Mouse (Mus musculus): Measurements from ENCODE around the gene Olfr1177-ps. TPM values are rescaled to one million over a fixed set of nuclear protein-coding genes. Genes with fewer than 3 reads are reported as not detected.

Gene Olfr1177-ps
- not detected in 2 replicates for polyA plus RNA-seq (2015; fragmentation: Nextera tagmentation; extraction: Ambion mirVana)

- Histone ChIP-seq H3K4me3 (no peak within 1 kb of the TSS), H3K27me3 (no peaks in the 10 kb centered on the region), H3K9me3 (no peaks in the 10 kb centered on the region), H3K9ac (no peak within 1 kb of the TSS), H3K4me1 (replicated peaks) (no peaks in the 10 kb centered on the region), H3K36me3 (no peaks in the 10 kb centered on the region), H3K4me2 (no peak within 1 kb of the TSS), H3K27ac (replicated peaks) (no peak within 1 kb of the TSS)
- no peak for ATAC-seq (ENCODE audit: low read depth)
- WGBS: 73% methylated on average over 1 of the region's 1 CpGs
These were observed at the start of gene Olfr1177-ps for GRCm38 (mm10) chr2:88346392-88346791. TSS of gene Olfr1177-ps (minus strand) at chr2:88346492.

- 81% methylated on average over 1 of the region's 1 CpGs for WGBS
- Histone ChIP-seq H3K27me3 (no peaks in the 10 kb centered on the region), H3K9me3 (no peaks in the 10 kb centered on the region), H3K36me3 (no peaks in the 10 kb centered on the region), H3K9ac (no peak within 1 kb of the TSS), H3K4me1 (replicated peaks) (no peaks in the 10 kb centered on the region), H3K27ac (replicated peaks) (no peak within 1 kb of the TSS), H3K4me2 (no peak within 1 kb of the TSS), H3K4me3 (no peak within 1 kb of the TSS)
- ATAC-seq (ENCODE audit: low read depth): no peak
These were observed 40.5 kb upstream of the Olfr1177-ps start, which contains the start of gene Olfr1178 for GRCm38 (mm10) chr2:88386762-88387161. TSS of gene Olfr1178 (plus strand) at chr2:88387062.

GRCm38 (mm10) chr2:88356304-88356703 is 10.0 kb upstream of the Olfr1177-ps start:
- H3K27ac ChIP-seq (replicated peaks): no peak overlapping the region

GRCm38 (mm10) chr2:88336421-88336820 is 9.9 kb downstream of the Olfr1177-ps start, which contains the start of gene Olfr1176:
TSS of gene Olfr1176 (plus strand) at chr2:88336721.
- ATAC-seq (ENCODE audit: low read depth): no peak
- 65% methylated on average over 1 of the region's 1 CpGs for WGBS
- H3K4me1 ChIP-seq (replicated peaks): no peaks in the 10 kb centered on the region
- no peaks in the 10 kb centered on the region for H3K27me3 ChIP-seq
- H3K9ac ChIP-seq: no peak within 1 kb of the TSS
- H3K4me3 ChIP-seq: no peak within 1 kb of the TSS
- no peaks in the 10 kb centered on the region for H3K9me3 ChIP-seq
- no peaks in the 10 kb centered on the region for H3K36me3 ChIP-seq
- no peak within 1 kb of the TSS for H3K4me2 ChIP-seq
- H3K27ac ChIP-seq (replicated peaks): no peak within 1 kb of the TSS

More at GRCm38 (mm10) chr2:88356304-88356703, 10.0 kb upstream of the Olfr1177-ps start:
- WGBS: 6% methylated on average over 2 of the region's 2 CpGs
- no peaks in the 10 kb centered on the region for H3K4me1 ChIP-seq (replicated peaks)
- H3K4me2 ChIP-seq: no peak overlapping the region
- H3K9ac ChIP-seq: no peak overlapping the region
- H3K27me3 ChIP-seq: no peaks in the 10 kb centered on the region
- no peaks in the 10 kb centered on the region for H3K36me3 ChIP-seq
- no peaks in the 10 kb centered on the region for H3K9me3 ChIP-seq
- H3K4me3 ChIP-seq: no peak overlapping the region
- ATAC-seq (ENCODE audit: low read depth): no peak

GRCm38 (mm10) chr2:88327115-88327514 is 19.2 kb downstream of the Olfr1177-ps start, which contains the start of gene Olfr1175-ps:
TSS of gene Olfr1175-ps (minus strand) at chr2:88327215.
- ATAC-seq (ENCODE audit: low read depth): no peak

GRCm38 (mm10) chr2:88315035-88315434 is 31.3 kb downstream of the Olfr1177-ps start, which contains the start of gene Olfr1174-ps:
TSS of gene Olfr1174-ps (minus strand) at chr2:88315135.
- WGBS: 90% methylated on average over 4 of the region's 4 CpGs
- ATAC-seq (ENCODE audit: low read depth): no peak

More at GRCm38 (mm10) chr2:88327115-88327514, 19.2 kb downstream of the Olfr1177-ps start, which contains the start of gene Olfr1175-ps:
- Histone ChIP-seq H3K9me3 (no peaks in the 10 kb centered on the region), H3K27me3 (no peaks in the 10 kb centered on the region), H3K27ac (replicated peaks) (no peak within 1 kb of the TSS), H3K4me2 (no peak within 1 kb of the TSS), H3K4me1 (replicated peaks) (no peaks in the 10 kb centered on the region), H3K4me3 (no peak within 1 kb of the TSS), H3K9ac (no peak within 1 kb of the TSS), H3K36me3 (no peaks in the 10 kb centered on the region)
- whole genome bisulfite sequencing: 84% methylated on average over 2 of the region's 2 CpGs

More at GRCm38 (mm10) chr2:88315035-88315434, 31.3 kb downstream of the Olfr1177-ps start, which contains the start of gene Olfr1174-ps:
- H3K9ac ChIP-seq: no peak within 1 kb of the TSS
- H3K4me3 ChIP-seq: no peak within 1 kb of the TSS
- H3K36me3 ChIP-seq: no peaks in the 10 kb centered on the region
- H3K27ac ChIP-seq (replicated peaks): no peak within 1 kb of the TSS
- no peaks in the 10 kb centered on the region for H3K9me3 ChIP-seq
- H3K4me1 ChIP-seq (replicated peaks): no peaks in the 10 kb centered on the region
- H3K4me2 ChIP-seq: no peak within 1 kb of the TSS
- H3K27me3 ChIP-seq: no peaks in the 10 kb centered on the region

Other genes with a start within 250 kb of the Olfr1177-ps start
- not detected in 2 replicates for gene Olfr1166, start 218.2 kb downstream of the Olfr1177-ps start, polyA plus RNA-seq (2015; fragmentation: Nextera tagmentation; extraction: Ambion mirVana)
- gene Olfr1167, start 191.3 kb downstream of the Olfr1177-ps start, polyA plus RNA-seq (2015; fragmentation: Nextera tagmentation; extraction: Ambion mirVana): not detected in 2 replicates
- not detected in 2 replicates for gene Olfr1168, start 164.6 kb downstream of the Olfr1177-ps start, polyA plus RNA-seq (2015; fragmentation: Nextera tagmentation; extraction: Ambion mirVana)
- not detected in 2 replicates for gene Olfr1170, start 118.2 kb downstream of the Olfr1177-ps start, polyA plus RNA-seq (2015; fragmentation: Nextera tagmentation; extraction: Ambion mirVana)
- gene Olfr1173, start 66.6 kb downstream of the Olfr1177-ps start, polyA plus RNA-seq (2015; fragmentation: Nextera tagmentation; extraction: Ambion mirVana): not detected in 2 replicates
- not detected in 2 replicates for gene Olfr1174-ps, start 31.4 kb downstream of the Olfr1177-ps start, polyA plus RNA-seq (2015; fragmentation: Nextera tagmentation; extraction: Ambion mirVana)
- gene Olfr1175-ps, start 19.3 kb downstream of the Olfr1177-ps start, polyA plus RNA-seq (2015; fragmentation: Nextera tagmentation; extraction: Ambion mirVana): not detected in 2 replicates
- not detected in 2 replicates for gene Olfr1176, start 9.8 kb downstream of the Olfr1177-ps start, polyA plus RNA-seq (2015; fragmentation: Nextera tagmentation; extraction: Ambion mirVana)
- gene Olfr1178, start 40.6 kb upstream of the Olfr1177-ps start, polyA plus RNA-seq (2015; fragmentation: Nextera tagmentation; extraction: Ambion mirVana): not detected in 2 replicates
- gene Olfr1179, start 60.0 kb upstream of the Olfr1177-ps start, polyA plus RNA-seq (2015; fragmentation: Nextera tagmentation; extraction: Ambion mirVana): not detected in 2 replicates
- not detected in 2 replicates for gene Olfr1180, start 72.7 kb upstream of the Olfr1177-ps start, polyA plus RNA-seq (2015; fragmentation: Nextera tagmentation; extraction: Ambion mirVana)
- not detected in 2 replicates for gene Olfr1181, start 79.7 kb upstream of the Olfr1177-ps start, polyA plus RNA-seq (2015; fragmentation: Nextera tagmentation; extraction: Ambion mirVana)
- not detected in 2 replicates for gene Gm13757, start 102.6 kb upstream of the Olfr1177-ps start, polyA plus RNA-seq (2015; fragmentation: Nextera tagmentation; extraction: Ambion mirVana)
- gene Olfr1183, start 108.4 kb upstream of the Olfr1177-ps start, polyA plus RNA-seq (2015; fragmentation: Nextera tagmentation; extraction: Ambion mirVana): not detected in 2 replicates
- not detected in 2 replicates for gene Olfr1184, start 137.1 kb upstream of the Olfr1177-ps start, polyA plus RNA-seq (2015; fragmentation: Nextera tagmentation; extraction: Ambion mirVana)
- not detected in 2 replicates for gene Olfr1185-ps1, start 146.8 kb upstream of the Olfr1177-ps start, polyA plus RNA-seq (2015; fragmentation: Nextera tagmentation; extraction: Ambion mirVana)
- not detected in 2 replicates for gene Olfr1186, start 172.1 kb upstream of the Olfr1177-ps start, polyA plus RNA-seq (2015; fragmentation: Nextera tagmentation; extraction: Ambion mirVana)
- not detected in 2 replicates for gene Olfr1188, start 210.4 kb upstream of the Olfr1177-ps start, polyA plus RNA-seq (2015; fragmentation: Nextera tagmentation; extraction: Ambion mirVana)
- not detected in 2 replicates for gene Olfr1189, start 240.0 kb upstream of the Olfr1177-ps start, polyA plus RNA-seq (2015; fragmentation: Nextera tagmentation; extraction: Ambion mirVana)